Mouse (Mus musculus) cerebellum, adult 2 months (tissue): Measurements from ENCODE around the gene Rgs10.

Experiments
- CTCF ChIP-seq: fragments of 200-500 bp; IDR thresholded peaks from 2 replicates; pipeline ENCODE4 v1.5.1; 2011; ENCODE audit warnings: low read depth, mild to moderate bottlenecking, control low read depth, low read length, moderate library complexity, borderline replicate concordance; ENCODE audit not compliant: insufficient read depth
- POLR2A ChIP-seq: fragments of 200-500 bp; IDR thresholded peaks from 2 replicates; pipeline ENCODE4 v1.6.1; 2011; ENCODE audit warnings: low read length, control low read depth, borderline replicate concordance; ENCODE audit not compliant: insufficient read depth

- TF ChIP-seq CTCF (peak; percentile 15; the same call in 1 of the 2 replicates), POLR2A (no peak)
Observed at GRCm38 (mm10) chr7:128348608-128349007, 70.0 kb downstream of the Rgs10 start.
